Mouse (Mus musculus) Patski (cell line): ENCODE results near the gene Katnb1. TPM values are rescaled to one million over a fixed set of nuclear protein-coding genes. Genes with fewer than 3 reads are reported as not detected.

Source experiments
- ATAC-seq: fragments of 100-300 bp; one replicate; pipeline ENCODE4 v1.8.0; 2021
- CTCF ChIA-PET: fragments of 350-600 bp; sonication (Branson Sonifier 250); formaldehyde crosslinking; loops from one replicate; lab custom pipeline; 2022; ENCODE audit warnings: inconsistent platforms; lab: Charles Lee
- POLR2A ChIA-PET: fragments of 350-600 bp; sonication (Branson Sonifier 250); formaldehyde crosslinking; loops from one replicate; lab custom pipeline; 2022; ENCODE audit warnings: antibody characterized with exemption, inconsistent platforms; lab: Charles Lee
- DNase-seq: peaks from one replicate; pipeline ENCODE4 v3.0.0-alpha.2; 2011; ENCODE audit warnings: low read depth, low spot score
- H3K27me3 ChIP-seq: fragments of 371-371 bp; one replicate; pipeline ENCODE4 v1.5.1; 2021
- CTCF ChIP-seq: fragments of 100-300 bp; IDR thresholded peaks from one replicate; pipeline ENCODE4 v1.5.1; 2021
- in situ Hi-C: fragments of 300-500 bp; cut with MboI; formaldehyde crosslinking; loops from 3 replicates; pipeline ENCODE4 v1.11.1; 2018; ENCODE audit warnings: low pct_unique_long_range_greater_than_20kb, mixed read lengths
- polyA plus RNA-seq: library from polyadenylated mRNA; unstranded; gene quantifications from one replicate; pipeline ENCODE4 v1.2.3, GENCODE M21; 2021

The Katnb1 gene
- polyA plus RNA-seq, 1 experiment from 2014 or later: 28.2 TPM

- DNase-seq (no peak), ATAC-seq (peak; percentile 20)
- no peak for TF ChIP-seq CTCF
- ChIA-PET CTCF (interaction anchor here (0.7 kb wide), 1 partner anchor 36 kb away, joined by 3 read pairs; no protein-coding TSS in a partner anchor), POLR2A (interaction anchor here (0.6 to 2.4 kb wide), 4 partner anchors 9 to 153 kb away, joined by 3 to 17 read pairs (median 5); no protein-coding TSS in a partner anchor)
- H3K27me3 ChIP-seq: no peaks in the 10 kb centered on the region
- in situ Hi-C loops: no loop called here
Observed at GRCm38 (mm10) chr8:95142985-95143804, 62.2 kb downstream of the Katnb1 start.

GRCm38 (mm10) chr8:95143805-95144630 lies 63.0 kb downstream of the Katnb1 start:
- ATAC-seq: no peak
- CTCF ChIA-PET: interaction anchor here (1.8 to 2.1 kb wide), 2 partner anchors 11 to 60 kb away, joined by 4 to 5 read pairs; no protein-coding TSS in a partner anchor
- DNase-seq: no peak
- no peaks in the 10 kb centered on the region for H3K27me3 ChIP-seq
- TF ChIP-seq CTCF: no peak
- in situ Hi-C loops: no loop called here
- POLR2A ChIA-PET: interaction anchor here (0.6 kb wide), 1 partner anchor 38 kb away, joined by 3 read pairs; no protein-coding TSS in a partner anchor

- POLR2A ChIA-PET: interaction anchor here (0.6 kb wide), 1 partner anchor 37 kb away, joined by 3 read pairs; no protein-coding TSS in a partner anchor
- no peaks in the 10 kb centered on the region for H3K27me3 ChIP-seq
- in situ Hi-C loops: no loop called here
- no peak for ATAC-seq
- TF ChIP-seq CTCF: no peak
- DNase-seq: no peak
- CTCF ChIA-PET: interaction anchor here (1.8 to 2.1 kb wide), 2 partner anchors 10 to 59 kb away, joined by 4 to 5 read pairs; no protein-coding TSS in a partner anchor
Observed at GRCm38 (mm10) chr8:95144631-95145015, 63.6 kb downstream of the Katnb1 start.

GRCm38 (mm10) chr8:95146044-95146745 lies 65.2 kb downstream of the Katnb1 start:
- ChIA-PET POLR2A (interaction anchor here (0.6 to 0.9 kb wide), 2 partner anchors 17 to 48 kb away, joined by 3 read pairs; no protein-coding TSS in a partner anchor), CTCF (interaction anchor here (1.0 to 2.1 kb wide), 2 partner anchors 13 to 58 kb away, joined by 3 to 5 read pairs; no protein-coding TSS in a partner anchor)
- H3K27me3 ChIP-seq: no peaks in the 10 kb centered on the region
- DNase-seq (no peak), ATAC-seq (no peak)
- in situ Hi-C loops: no loop called here
- TF ChIP-seq CTCF: no peak

GRCm38 (mm10) chr8:95146846-95147245 lies 65.9 kb downstream of the Katnb1 start:
- CTCF ChIA-PET: interaction anchor here (0.7 kb wide), 1 partner anchor 10 kb away, joined by 3 read pairs; no protein-coding TSS in a partner anchor
- in situ Hi-C loops: no loop called here

GRCm38 (mm10) chr8:95149426-95149825 lies 68.4 kb downstream of the Katnb1 start:
- in situ Hi-C loops: no loop called here
- DNase-seq (no peak), ATAC-seq (peak; percentile 44)
- POLR2A ChIA-PET: no interaction called here
- CTCF ChIA-PET: interaction anchor here (0.8 kb wide), 1 partner anchor 16 kb away, joined by 3 read pairs; no protein-coding TSS in a partner anchor
- TF ChIP-seq CTCF: no peak
- H3K27me3 ChIP-seq: no peaks in the 10 kb centered on the region

More at GRCm38 (mm10) chr8:95146846-95147245, 65.9 kb downstream of the Katnb1 start:
- POLR2A ChIA-PET: no interaction called here
- DNase-seq (no peak), ATAC-seq (no peak)
- TF ChIP-seq CTCF: no peak
- H3K27me3 ChIP-seq: no peaks in the 10 kb centered on the region

- POLR2A ChIA-PET: interaction anchor here (1.2 kb wide), 1 partner anchor 9 kb away, joined by 3 read pairs; no protein-coding TSS in a partner anchor
Observed at GRCm38 (mm10) chr8:95150608-95151007, 69.6 kb downstream of the Katnb1 start.

More at GRCm38 (mm10) chr8:95150608-95151007, 69.6 kb downstream of the Katnb1 start:
- no peak for ATAC-seq
- CTCF ChIA-PET: interaction anchor here (0.7 kb wide), 1 partner anchor 17 kb away, joined by 3 read pairs; no protein-coding TSS in a partner anchor
- no peak for TF ChIP-seq CTCF
- DNase-seq: no peak
- in situ Hi-C loops: no loop called here
- no peaks in the 10 kb centered on the region for H3K27me3 ChIP-seq

Other genes starting within 250 kb of the Katnb1 start
- 114 TPM for gene Coq9, start 242.9 kb upstream of the Katnb1 start, polyA plus RNA-seq
- 128 TPM for gene Ciapin1, start 242.8 kb upstream of the Katnb1 start, polyA plus RNA-seq
- gene Polr2c, start 223.7 kb upstream of the Katnb1 start, polyA plus RNA-seq: 110 TPM
- gene Dok4, start 204.9 kb upstream of the Katnb1 start, polyA plus RNA-seq: 46.4 TPM
- gene Ccdc102a, start 163.1 kb upstream of the Katnb1 start, polyA plus RNA-seq: 39.7 TPM
- not detected for gene Adgrg5, start 157.5 kb upstream of the Katnb1 start, polyA plus RNA-seq
- gene Adgrg1, start 106.4 kb upstream of the Katnb1 start, polyA plus RNA-seq: 294 TPM
- 0.31 TPM for gene Adgrg3, start 63.5 kb upstream of the Katnb1 start, polyA plus RNA-seq
- gene Drc7, start 26.1 kb upstream of the Katnb1 start, polyA plus RNA-seq: 0.33 TPM
- 158 TPM for gene Kifc3, start 121.6 kb downstream of the Katnb1 start, polyA plus RNA-seq
- 0.15 TPM for gene Cngb1, start 225.4 kb downstream of the Katnb1 start, polyA plus RNA-seq
- gene Tepp, start 229.4 kb downstream of the Katnb1 start, polyA plus RNA-seq: not detected